Mouse (Mus musculus): ENCODE results near the gene Cnih2. TPM values are rescaled to one million over a fixed set of nuclear protein-coding genes. Genes with fewer than 3 reads are reported as not detected.
A peak's percentile ranks its signal among the peaks of the same experiment; 100 is the strongest.
"Not testable (repeated sequence)": the region's sequence is repeated elsewhere in the genome, so short reads cannot be mapped to it uniquely, and the experiment has no call there.

Cnih2 gene
- polyA plus RNA-seq, 1 experiment from 2014 or later = 8.4 TPM

DNA sequence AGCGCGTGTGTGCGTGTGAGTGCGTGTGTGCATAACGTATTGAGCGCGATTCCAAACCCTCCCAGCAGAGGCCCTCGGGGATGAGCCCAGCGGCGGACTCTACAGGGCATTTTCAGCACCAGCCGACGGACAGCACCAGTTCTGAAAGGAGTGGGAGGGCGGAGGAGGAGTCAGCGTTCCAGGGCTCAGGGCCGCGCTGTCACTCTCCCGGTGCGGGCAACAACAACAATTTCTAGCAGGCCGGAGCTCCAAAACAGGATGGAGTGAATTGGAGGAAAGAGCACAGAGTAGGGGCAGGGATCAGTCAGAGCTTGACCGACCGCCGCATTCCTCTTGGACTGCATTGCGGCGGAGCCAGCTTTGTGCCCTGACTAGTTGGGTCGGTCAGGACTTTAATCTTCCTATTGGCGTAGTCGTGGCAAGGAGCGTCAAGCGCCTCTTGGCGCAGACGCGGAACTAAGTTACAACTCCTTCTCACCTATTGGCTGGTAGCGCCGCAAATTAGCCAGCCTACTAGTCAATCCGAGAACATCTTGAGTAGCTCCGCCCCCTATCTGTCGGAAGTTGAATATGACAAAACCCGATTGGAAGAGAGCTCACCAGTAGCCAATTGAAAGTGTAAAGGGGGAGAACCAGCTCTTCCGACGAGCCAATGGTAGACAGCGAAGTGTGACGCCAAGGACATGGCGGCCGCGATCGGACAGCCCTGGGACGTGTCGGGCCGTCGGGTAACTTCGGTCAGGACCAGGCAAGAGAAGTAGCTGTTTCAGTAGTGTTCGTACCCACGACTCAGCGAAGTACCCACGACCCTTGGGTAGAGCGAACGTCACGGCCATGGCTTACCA, 10.2 kb downstream of the Cnih2 start, which contains the start of gene Yif1a:
Gene Yif1a (plus strand): TSS at position 655 of the 845 bp plus-strand sequence.
- WGBS (ENCODE audit: insufficient replicate concordance) = under 1% methylated on average over 58 of the region's 58 CpGs
- Histone ChIP-seq H3K27ac (ENCODE audit: low read depth, low read length) (peak within 1 kb of the TSS; percentile 67), H3K9me3 (replicated peaks; ENCODE audit: control insufficient read depth, low read length) (no peaks in the 10 kb centered on the region), H3K36me3 (ENCODE audit: control insufficient read depth, insufficient read depth, low read length) (peaks cover 11% of the 10 kb centered on the region; the same call in 1 of the 2 replicates), H3K4me2 (peak within 1 kb of the TSS; percentile 94), H3K4me3 (ENCODE audit: low read depth, low read length) (peak within 1 kb of the TSS; percentile 90), H3K9ac (ENCODE audit: low read depth, low read length) (peak within 1 kb of the TSS; percentile 85), H3K4me1 (ENCODE audit: control insufficient read depth, insufficient read depth, low read length) (peaks cover 18% of the 10 kb centered on the region), H3K27me3 (ENCODE audit: control insufficient read depth, insufficient read depth, low read length) (peaks cover 34% of the 10 kb centered on the region)
- ATAC-seq (replicated peaks; ENCODE audit: insufficient number of reproducible peaks, low FRiP score, low TSS enrichment) = peak; percentile 86

DNA sequence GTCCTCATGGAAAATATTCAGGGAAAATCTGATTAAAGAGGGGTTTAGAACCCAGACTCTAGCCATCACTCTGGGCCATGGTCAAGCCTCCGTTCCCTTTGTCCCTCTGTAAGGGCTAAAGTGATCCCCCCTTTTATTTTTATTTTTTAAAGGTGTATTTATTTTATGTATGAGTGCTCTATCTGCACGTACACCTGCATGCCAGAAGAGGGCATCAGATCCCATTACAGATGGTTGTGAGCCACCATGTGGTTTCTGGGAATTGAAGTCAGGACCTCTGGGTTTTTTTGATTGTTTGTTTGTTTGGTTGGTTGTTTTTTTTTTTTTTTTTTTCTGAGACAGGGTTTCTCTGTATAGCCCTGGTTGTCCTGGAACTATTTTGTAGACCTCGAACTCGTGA, 11.8 kb downstream of the Cnih2 start:
- 51% methylated on average over 4 of the region's 4 CpGs for WGBS (ENCODE audit: insufficient replicate concordance)
- H3K4me3 ChIP-seq (ENCODE audit: low read depth, low read length); H3K9ac ChIP-seq (ENCODE audit: low read depth, low read length); H3K36me3 ChIP-seq (ENCODE audit: control insufficient read depth, insufficient read depth, low read length); H3K27ac ChIP-seq (ENCODE audit: low read depth, low read length); H3K4me2 ChIP-seq; H3K9me3 ChIP-seq (replicated peaks; ENCODE audit: control insufficient read depth, low read length); ATAC-seq (replicated peaks; ENCODE audit: insufficient number of reproducible peaks, low FRiP score, low TSS enrichment): not testable (repeated sequence)
- Histone ChIP-seq H3K4me1 (ENCODE audit: control insufficient read depth, insufficient read depth, low read length) (peaks cover 18% of the 10 kb centered on the region), H3K27me3 (ENCODE audit: control insufficient read depth, insufficient read depth, low read length) (peaks cover 50% of the 10 kb centered on the region)

DNA sequence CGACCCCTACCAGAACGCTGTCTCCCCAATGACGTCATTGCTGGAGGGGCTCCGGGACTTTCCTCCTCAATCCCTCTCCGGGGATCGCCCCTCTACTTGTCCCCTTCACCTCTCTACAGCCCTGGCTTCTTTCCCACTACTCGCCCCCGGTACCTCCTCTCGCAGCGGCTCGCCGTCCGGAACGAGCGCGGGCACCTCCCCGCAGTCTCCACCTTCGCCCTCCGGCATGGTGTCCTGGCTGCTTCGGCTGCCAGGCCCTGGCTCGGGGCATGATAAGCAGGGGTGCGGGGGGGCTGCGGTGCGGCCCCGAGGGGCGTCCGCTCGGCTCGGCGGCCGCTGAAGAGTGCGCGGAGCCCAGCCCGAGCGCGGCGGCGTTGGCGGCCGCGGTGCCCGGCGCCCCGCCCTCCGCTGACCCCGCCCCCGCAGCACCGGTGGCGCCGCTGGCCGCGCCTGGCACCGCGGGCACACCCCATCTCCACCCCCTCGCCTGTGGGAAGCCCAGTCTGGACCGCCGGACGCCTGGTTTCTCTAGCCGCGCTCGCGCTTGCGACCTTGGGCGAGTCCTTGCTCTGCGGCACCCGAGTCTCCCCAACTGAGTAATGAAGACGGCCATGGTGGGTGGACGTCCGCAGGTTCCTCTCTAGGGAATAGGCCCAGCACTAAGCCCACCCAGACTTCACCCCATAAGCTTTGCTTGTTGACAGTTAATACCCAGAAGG, 13.0 kb downstream of the Cnih2 start, which contains the start of gene Tmem151a:
Gene Tmem151a (minus strand): TSS at position 387 of the 719 bp plus-strand sequence.
- H3K4me2 ChIP-seq = peak within 1 kb of the TSS; percentile 80
- H3K27ac ChIP-seq (ENCODE audit: low read depth, low read length) = no peak within 1 kb of the TSS
- H3K4me3 ChIP-seq (ENCODE audit: low read depth, low read length) = peak within 1 kb of the TSS; percentile 50
- no peak for ATAC-seq (replicated peaks; ENCODE audit: insufficient number of reproducible peaks, low FRiP score, low TSS enrichment)
- 0 out of 2 replicates have a peak, but pooled peaks cover 2% of the 10 kb centered on the region for H3K36me3 ChIP-seq (ENCODE audit: control insufficient read depth, insufficient read depth, low read length)
- H3K9me3 ChIP-seq (replicated peaks; ENCODE audit: control insufficient read depth, low read length) = no peaks in the 10 kb centered on the region
- under 1% methylated on average over 56 of the region's 69 CpGs for WGBS (ENCODE audit: insufficient replicate concordance)
- H3K4me1 ChIP-seq (ENCODE audit: control insufficient read depth, insufficient read depth, low read length) = peaks cover 18% of the 10 kb centered on the region
- H3K27me3 ChIP-seq (ENCODE audit: control insufficient read depth, insufficient read depth, low read length) = peaks cover 62% of the 10 kb centered on the region
- peak within 1 kb of the TSS; percentile 11; the same call in 1 of the 2 replicates for H3K9ac ChIP-seq (ENCODE audit: low read depth, low read length)

DNA sequence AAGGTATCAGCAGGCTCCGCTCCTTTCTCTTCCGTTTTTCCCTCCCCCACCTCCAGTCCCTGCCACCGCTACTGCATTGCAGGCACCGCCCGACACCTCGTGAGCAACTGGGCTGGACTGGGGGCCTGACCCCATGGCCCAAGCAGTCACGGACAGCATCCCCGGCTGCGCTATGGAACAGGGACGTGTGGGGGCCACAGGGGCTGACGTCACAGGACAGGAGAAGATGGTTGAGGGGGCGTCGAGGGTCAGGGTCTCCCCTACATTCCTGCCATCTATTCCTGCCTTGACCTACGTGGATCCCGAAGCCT, 13.5 kb downstream of the Cnih2 start:
- H3K36me3 ChIP-seq (ENCODE audit: control insufficient read depth, insufficient read depth, low read length) = 0 out of 2 replicates have a peak, but pooled peaks cover under 1% of the 10 kb centered on the region
- H3K27ac ChIP-seq (ENCODE audit: low read depth, low read length) = no peak overlapping the region
- H3K4me2 ChIP-seq = peak overlapping the region; percentile 80
- no peak for ATAC-seq (replicated peaks; ENCODE audit: insufficient number of reproducible peaks, low FRiP score, low TSS enrichment)
- H3K9ac ChIP-seq (ENCODE audit: low read depth, low read length) = no peak overlapping the region
- peak overlapping the region; percentile 50 for H3K4me3 ChIP-seq (ENCODE audit: low read depth, low read length)
- 3% methylated on average over 12 of the region's 15 CpGs for WGBS (ENCODE audit: insufficient replicate concordance)
- peaks cover 18% of the 10 kb centered on the region for H3K4me1 ChIP-seq (ENCODE audit: control insufficient read depth, insufficient read depth, low read length)
- H3K9me3 ChIP-seq (replicated peaks; ENCODE audit: control insufficient read depth, low read length) = no peaks in the 10 kb centered on the region
- H3K27me3 ChIP-seq (ENCODE audit: control insufficient read depth, insufficient read depth, low read length) = peaks cover 67% of the 10 kb centered on the region

DNA sequence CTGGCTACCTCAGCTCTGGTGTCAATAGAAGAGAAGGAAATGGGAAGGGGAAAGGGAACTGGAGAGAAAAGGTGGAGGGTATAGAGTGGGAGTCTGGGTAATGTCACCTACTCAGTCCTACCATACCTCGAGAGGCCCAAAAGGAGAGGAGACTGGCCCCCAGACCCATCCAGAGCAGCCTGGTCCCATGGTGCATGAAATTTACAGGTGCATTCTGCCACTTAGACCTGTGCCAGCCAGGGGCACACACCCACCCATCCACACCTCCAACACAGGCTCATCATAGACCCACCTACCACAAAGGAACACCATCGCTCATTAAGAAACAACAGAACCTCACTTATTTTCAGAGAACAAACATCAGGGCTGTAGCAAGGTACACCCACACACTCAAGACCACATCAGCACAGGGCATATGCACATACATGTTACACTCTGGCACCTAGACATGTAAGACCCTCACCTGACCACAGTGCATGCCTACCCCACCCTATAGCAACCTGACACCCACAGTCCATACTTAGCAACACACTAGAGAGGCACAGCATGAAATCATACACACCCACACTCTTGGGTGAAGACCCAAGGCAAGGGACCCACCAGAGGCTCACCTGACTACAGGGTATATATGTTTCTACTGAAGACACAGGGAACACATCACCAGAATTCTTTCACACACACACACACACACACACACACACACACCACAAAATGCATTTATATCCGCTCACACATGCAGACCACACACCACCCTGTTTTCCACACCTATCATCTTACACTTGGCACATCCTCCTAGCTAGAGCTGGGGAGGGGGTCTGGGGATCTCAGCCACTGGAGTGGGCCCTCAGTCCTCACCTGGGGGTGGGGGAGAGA, 14.1 kb downstream of the Cnih2 start:
- H3K4me2 ChIP-seq = peak overlapping the region; percentile 80
- H3K4me3 ChIP-seq (ENCODE audit: low read depth, low read length) = peak overlapping the region; percentile 50
- H3K36me3 ChIP-seq (ENCODE audit: control insufficient read depth, insufficient read depth, low read length) = no peaks in the 10 kb centered on the region
- peaks cover 68% of the 10 kb centered on the region for H3K27me3 ChIP-seq (ENCODE audit: control insufficient read depth, insufficient read depth, low read length)
- ATAC-seq (replicated peaks; ENCODE audit: insufficient number of reproducible peaks, low FRiP score, low TSS enrichment) = no peak
- H3K27ac ChIP-seq (ENCODE audit: low read depth, low read length) = no peak overlapping the region
- peaks cover 15% of the 10 kb centered on the region for H3K4me1 ChIP-seq (ENCODE audit: control insufficient read depth, insufficient read depth, low read length)
- no peaks in the 10 kb centered on the region for H3K9me3 ChIP-seq (replicated peaks; ENCODE audit: control insufficient read depth, low read length)
- 54% methylated on average over 3 of the region's 3 CpGs for WGBS (ENCODE audit: insufficient replicate concordance)
- no peak overlapping the region for H3K9ac ChIP-seq (ENCODE audit: low read depth, low read length)

DNA sequence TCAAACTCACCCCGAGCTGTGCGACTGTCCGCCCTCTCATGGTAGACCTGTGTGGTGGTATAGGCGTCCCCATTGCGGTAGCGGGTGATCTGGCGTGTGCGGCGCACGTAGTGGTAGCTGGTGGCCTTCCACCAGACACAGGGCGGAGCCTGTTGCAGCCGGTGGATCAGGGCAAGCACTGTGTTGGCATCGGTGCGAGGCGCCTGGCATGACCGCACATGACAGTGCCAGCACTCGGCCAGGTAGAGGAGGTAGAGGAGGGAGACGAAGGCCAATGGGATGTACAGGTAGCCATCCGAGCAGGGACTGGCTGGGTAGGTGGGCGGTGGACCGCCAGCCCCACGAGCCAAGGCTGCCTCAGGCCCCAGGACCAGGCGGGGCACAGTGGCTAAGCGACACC, 15.7 kb downstream of the Cnih2 start:
- Histone ChIP-seq H3K36me3 (ENCODE audit: control insufficient read depth, insufficient read depth, low read length) (no peaks in the 10 kb centered on the region), H3K27me3 (ENCODE audit: control insufficient read depth, insufficient read depth, low read length) (peaks cover 68% of the 10 kb centered on the region), H3K9ac (ENCODE audit: low read depth, low read length) (no peak overlapping the region), H3K4me1 (ENCODE audit: control insufficient read depth, insufficient read depth, low read length) (peaks cover 10% of the 10 kb centered on the region), H3K4me3 (ENCODE audit: low read depth, low read length) (no peak overlapping the region), H3K4me2 (no peak overlapping the region), H3K9me3 (replicated peaks; ENCODE audit: control insufficient read depth, low read length) (no peaks in the 10 kb centered on the region), H3K27ac (ENCODE audit: low read depth, low read length) (no peak overlapping the region)
- WGBS (ENCODE audit: insufficient replicate concordance) = 54% methylated on average over 24 of the region's 24 CpGs
- ATAC-seq (replicated peaks; ENCODE audit: insufficient number of reproducible peaks, low FRiP score, low TSS enrichment) = no peak

DNA sequence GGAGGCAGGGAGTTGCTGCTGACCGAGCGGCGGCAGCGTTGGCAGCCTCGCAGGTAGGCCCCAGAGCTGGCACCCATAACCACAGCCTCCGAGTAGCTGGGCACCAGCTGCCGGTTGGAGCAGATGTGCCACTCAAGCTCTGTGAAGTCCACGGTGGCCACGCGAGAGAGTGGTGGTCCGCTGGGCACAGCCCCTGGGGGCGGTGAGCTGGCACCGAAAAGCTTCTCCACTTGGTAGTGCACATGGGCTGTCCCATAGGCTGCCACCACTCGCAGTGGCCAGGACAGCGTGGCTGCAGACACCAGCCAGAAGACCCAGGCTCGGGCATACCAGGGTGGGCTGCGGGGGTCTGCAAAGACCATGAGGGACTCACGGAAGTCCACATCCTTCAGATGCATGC, 16.3 kb downstream of the Cnih2 start:
- Histone ChIP-seq H3K4me3 (ENCODE audit: low read depth, low read length) (no peak overlapping the region), H3K27ac (ENCODE audit: low read depth, low read length) (no peak overlapping the region), H3K27me3 (ENCODE audit: control insufficient read depth, insufficient read depth, low read length) (peaks cover 68% of the 10 kb centered on the region), H3K36me3 (ENCODE audit: control insufficient read depth, insufficient read depth, low read length) (no peaks in the 10 kb centered on the region), H3K4me2 (no peak overlapping the region), H3K4me1 (ENCODE audit: control insufficient read depth, insufficient read depth, low read length) (peaks cover 7% of the 10 kb centered on the region), H3K9me3 (replicated peaks; ENCODE audit: control insufficient read depth, low read length) (no peaks in the 10 kb centered on the region), H3K9ac (ENCODE audit: low read depth, low read length) (no peak overlapping the region)
- 54% methylated on average over 18 of the region's 18 CpGs for WGBS (ENCODE audit: insufficient replicate concordance)
- ATAC-seq (replicated peaks; ENCODE audit: insufficient number of reproducible peaks, low FRiP score, low TSS enrichment) = no peak

DNA sequence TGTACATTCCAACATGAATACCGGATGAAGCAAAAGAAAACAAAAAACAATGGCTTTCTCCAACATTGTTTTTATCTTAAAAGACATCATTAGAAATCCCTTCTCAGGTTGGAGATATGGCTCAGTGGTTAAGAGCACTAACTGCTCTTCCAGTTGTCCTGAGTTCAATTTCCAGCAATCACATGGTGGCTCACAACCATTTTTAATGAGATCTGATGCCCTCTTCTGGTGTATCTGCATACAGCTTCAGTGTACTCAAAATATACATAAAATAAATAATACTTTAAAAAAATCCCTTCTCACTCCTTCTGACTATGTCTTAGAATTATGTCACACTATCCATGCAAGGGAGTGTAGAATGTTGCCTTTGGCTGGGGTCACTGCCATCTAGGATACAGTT, 19.0 kb downstream of the Cnih2 start:
- no peak for ATAC-seq (replicated peaks; ENCODE audit: insufficient number of reproducible peaks, low FRiP score, low TSS enrichment)
- Histone ChIP-seq H3K9ac (ENCODE audit: low read depth, low read length) (no peak overlapping the region), H3K4me2 (no peak overlapping the region), H3K36me3 (ENCODE audit: control insufficient read depth, insufficient read depth, low read length) (no peaks in the 10 kb centered on the region), H3K4me3 (ENCODE audit: low read depth, low read length) (no peak overlapping the region), H3K4me1 (ENCODE audit: control insufficient read depth, insufficient read depth, low read length) (no peaks in the 10 kb centered on the region), H3K9me3 (replicated peaks; ENCODE audit: control insufficient read depth, low read length) (no peaks in the 10 kb centered on the region), H3K27ac (ENCODE audit: low read depth, low read length) (no peak overlapping the region), H3K27me3 (ENCODE audit: control insufficient read depth, insufficient read depth, low read length) (peaks cover 50% of the 10 kb centered on the region)
- 78% methylated on average over 1 of the region's 1 CpGs for WGBS (ENCODE audit: insufficient replicate concordance)

All from heart, embryonic 11.5 days (tissue).